Comparison of ENCODE assay signal across 8 mouse cellular contexts in the genomic region with DNA sequence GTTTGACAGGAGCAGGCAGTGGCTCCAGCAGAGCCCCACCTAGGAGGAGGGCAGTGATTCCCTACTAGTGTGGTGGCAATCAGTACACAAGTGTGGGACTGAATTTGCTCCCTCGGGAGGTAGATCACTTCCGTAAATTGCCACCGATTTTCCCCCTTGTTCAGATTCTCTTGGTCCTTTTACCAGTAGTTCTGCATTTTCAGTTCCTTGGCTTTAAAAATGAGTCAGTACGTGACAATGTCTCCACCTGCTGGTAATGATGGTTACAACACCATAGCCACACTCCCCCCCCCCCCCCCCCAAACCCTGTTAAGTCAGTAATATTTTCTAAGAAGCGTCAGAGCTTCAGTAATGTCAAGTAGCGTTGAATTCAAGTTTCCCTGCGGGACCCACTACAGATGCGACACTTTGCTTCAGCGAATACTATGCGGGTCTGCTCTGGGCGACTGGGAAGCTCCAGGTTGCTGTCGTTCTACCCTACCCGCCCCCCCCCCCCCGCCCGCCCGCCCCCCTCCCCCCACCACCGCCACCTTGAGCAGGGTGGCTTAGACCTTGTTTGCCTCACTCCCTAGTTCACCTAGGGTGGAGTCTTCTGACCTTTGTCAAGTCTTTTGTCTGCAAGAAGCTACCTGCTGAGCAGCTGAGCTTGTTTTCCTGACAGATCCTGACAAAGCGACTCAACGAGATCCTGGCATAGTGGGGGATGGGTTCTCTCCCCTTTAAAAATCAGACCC. TPM values are rescaled to one million over a fixed set of nuclear protein-coding genes. Genes with fewer than 3 reads are reported as not detected.
DNase-seq lines count a peak whose midpoint lies in the region; ATAC-seq and TF ChIP-seq lines count a peak whose summit lies in the region.

No protein-coding gene starts in this region.

- no peaks in the 10 kb centered on the region for H3K9me3 ChIP-seq in CH12.LX (replicated peaks; ENCODE audit: low read length)
- no peaks in the 10 kb centered on the region for H3K9me3 ChIP-seq in embryonic facial prominence, embryonic 12.5 days
- H3K9me3 ChIP-seq in heart, embryonic 12.5 days (replicated peaks) = no peaks in the 10 kb centered on the region
- H3K9me3 ChIP-seq in kidney, embryonic 16.5 days (ENCODE audit: low read length) = no peaks in the 10 kb centered on the region
- no peaks in the 10 kb centered on the region for H3K9me3 ChIP-seq in limb, embryonic 15.5 days
- H3K9me3 ChIP-seq in midbrain, postnatal 0 days (ENCODE audit: low read length) = no peaks in the 10 kb centered on the region

- H3K9ac ChIP-seq in CH12.LX (ENCODE audit: insufficient read depth, low read depth) = no peak overlapping the region
- peak overlapping the region; percentile 44 for H3K9ac ChIP-seq in embryonic facial prominence, embryonic 12.5 days
- peak overlapping the region; percentile 65 for H3K9ac ChIP-seq in heart, embryonic 12.5 days
- peak overlapping the region; percentile 70 for H3K9ac ChIP-seq in kidney, embryonic 16.5 days (replicated peaks; ENCODE audit: low read length)
- H3K9ac ChIP-seq in limb, embryonic 15.5 days = peak overlapping the region; percentile 31; the same call in 1 of the 2 replicates
- peak overlapping the region; percentile 61 for H3K9ac ChIP-seq in midbrain, postnatal 0 days (replicated peaks; ENCODE audit: low read length, poor library complexity, severe bottlenecking)

- TF ChIP-seq RAD21 in CH12.LX (IDR thresholded peaks at IDR 0.05; ENCODE audit: low read depth, low read length) = peak; percentile 73

- peak overlapping the region; percentile 64 for H3K4me2 ChIP-seq in CH12.LX (ENCODE audit: insufficient read depth, low read depth, poor library complexity, severe bottlenecking)
- peak overlapping the region; percentile 59 for H3K4me2 ChIP-seq in embryonic facial prominence, embryonic 12.5 days (replicated peaks)
- H3K4me2 ChIP-seq in heart, embryonic 12.5 days = peak overlapping the region; percentile 80
- H3K4me2 ChIP-seq in kidney, embryonic 16.5 days (replicated peaks; ENCODE audit: low read depth, low read length) = peak overlapping the region; percentile 57
- H3K4me2 ChIP-seq in limb, embryonic 15.5 days = peak overlapping the region; percentile 47
- H3K4me2 ChIP-seq in midbrain, postnatal 0 days (ENCODE audit: low read depth, low read length, poor library complexity, severe bottlenecking) = peak overlapping the region; percentile 60

- peaks cover 4 to 10% of the 10 kb centered on the region in 2 experiments; a peak in 2 of 4 replicates for H3K4me1 ChIP-seq in CH12.LX (ENCODE audit: control insufficient read depth in 1 of 2, insufficient read depth in 2 of 2)
- H3K4me1 ChIP-seq in embryonic facial prominence, embryonic 12.5 days = peaks cover 5% of the 10 kb centered on the region; the same call in 1 of the 2 replicates
- peaks cover 6% of the 10 kb centered on the region; the same call in 1 of the 2 replicates for H3K4me1 ChIP-seq in heart, embryonic 12.5 days (replicated peaks)
- peaks cover 6% of the 10 kb centered on the region; the same call in 1 of the 2 replicates for H3K4me1 ChIP-seq in kidney, embryonic 16.5 days (ENCODE audit: insufficient read depth, low read length)
- peaks cover 2% of the 10 kb centered on the region; the same call in 1 of the 2 replicates for H3K4me1 ChIP-seq in limb, embryonic 15.5 days
- no peaks in the 10 kb centered on the region for H3K4me1 ChIP-seq in midbrain, postnatal 0 days (ENCODE audit: insufficient read depth, low read length)

- DNase-seq in CH12.LX (ENCODE audit: extremely low read depth) = peak; percentile 83
- DNase-seq in adrenal gland, postnatal 36 days = peak; percentile 42 to 53
- DNase-seq in midbrain, postnatal 0 days (ENCODE audit: low spot score) = peak; percentile 77
- peak; percentile 87 for DNase-seq in splenic B cell, adult 2 months (ENCODE audit: low read depth, low spot score)

- peak; percentile 54; the same call in 1 of the 2 replicates for TF ChIP-seq EP300 in CH12.LX (IDR thresholded peaks at IDR 0.05; ENCODE audit: low read length)

- H3K36me3 ChIP-seq in CH12.LX (replicated peaks in 1 of 2; ENCODE audit: control insufficient read depth in 1 of 2, insufficient read depth in 1 of 2, low read length in 1 of 2) = no peaks in the 10 kb centered on the region
- no peaks in the 10 kb centered on the region for H3K36me3 ChIP-seq in embryonic facial prominence, embryonic 12.5 days
- no peaks in the 10 kb centered on the region for H3K36me3 ChIP-seq in heart, embryonic 12.5 days
- no peaks in the 10 kb centered on the region for H3K36me3 ChIP-seq in kidney, embryonic 16.5 days (ENCODE audit: insufficient read depth, low read length)
- no peaks in the 10 kb centered on the region for H3K36me3 ChIP-seq in limb, embryonic 15.5 days
- no peaks in the 10 kb centered on the region for H3K36me3 ChIP-seq in midbrain, postnatal 0 days (ENCODE audit: insufficient read depth, low read length)
- H3K36me3 ChIP-seq in splenic B cell, adult 2 months (ENCODE audit: control insufficient read depth, insufficient read depth, low read length, poor library complexity, severe bottlenecking) = no peaks in the 10 kb centered on the region

- WGBS in embryonic facial prominence, embryonic 12.5 days = under 1% methylated on average over 13 of the region's 19 CpGs
- WGBS in heart, embryonic 12.5 days = under 1% methylated on average over 17 of the region's 19 CpGs
- WGBS in kidney, embryonic 16.5 days = 3% methylated on average over 13 of the region's 19 CpGs
- 1% methylated on average over 14 of the region's 19 CpGs for WGBS in limb, embryonic 15.5 days
- 1% methylated on average over 14 of the region's 19 CpGs for WGBS in midbrain, postnatal 0 days

- no peak overlapping the region for H3K27ac ChIP-seq in CH12.LX (ENCODE audit: insufficient read depth, low read depth)
- no peak overlapping the region for H3K27ac ChIP-seq in embryonic facial prominence, embryonic 12.5 days
- no peak overlapping the region for H3K27ac ChIP-seq in heart, embryonic 12.5 days (ENCODE audit: poor library complexity, severe bottlenecking)
- no peak overlapping the region for H3K27ac ChIP-seq in kidney, embryonic 16.5 days (ENCODE audit: low read length)
- H3K27ac ChIP-seq in limb, embryonic 15.5 days = no peak overlapping the region
- H3K27ac ChIP-seq in midbrain, postnatal 0 days (ENCODE audit: low read depth, low read length) = peak overlapping the region; percentile 66

- TF ChIP-seq POLR2A in CH12.LX (IDR thresholded peaks at IDR 0.05; ENCODE audit: low read depth, low read length) = no peak

- dilution Hi-C loops in CH12.LX (cut with MboI; ENCODE audit: extremely low pct_ligation_motif_present, extremely low pct_unique_long_range_greater_than_20kb, low sequenced_read_pairs) = no loop called here

- H3K4me3 ChIP-seq in CH12.LX (replicated peaks in 1 of 3; ENCODE audit: low read depth in 2 of 3, low read length in 2 of 3, poor library complexity in 1 of 3) = peak overlapping the region in 2 of 3 experiments; percentile 23 to 35
- H3K4me3 ChIP-seq in embryonic facial prominence, embryonic 12.5 days = peak overlapping the region; percentile 43
- peak overlapping the region; percentile 52 for H3K4me3 ChIP-seq in heart, embryonic 12.5 days
- H3K4me3 ChIP-seq in kidney, embryonic 16.5 days (ENCODE audit: low read length) = peak overlapping the region; percentile 41
- H3K4me3 ChIP-seq in limb, embryonic 15.5 days = peak overlapping the region; percentile 40
- peak overlapping the region; percentile 42 for H3K4me3 ChIP-seq in midbrain, postnatal 0 days (ENCODE audit: low read depth, low read length)

- in situ Hi-C loops in CH12.LX (cut with MboI; ENCODE audit: low pct_ligation_motif_present, low pct_unique_long_range_greater_than_20kb, low sequenced_read_pairs) = no loop called here

- peaks cover 13% of the 10 kb centered on the region for H3K27me3 ChIP-seq in CH12.LX (replicated peaks)
- no peaks in the 10 kb centered on the region for H3K27me3 ChIP-seq in embryonic facial prominence, embryonic 12.5 days
- H3K27me3 ChIP-seq in heart, embryonic 12.5 days (replicated peaks) = no peaks in the 10 kb centered on the region
- no peaks in the 10 kb centered on the region for H3K27me3 ChIP-seq in kidney, embryonic 16.5 days (ENCODE audit: insufficient read depth, low read length)
- H3K27me3 ChIP-seq in limb, embryonic 15.5 days = no peaks in the 10 kb centered on the region
- H3K27me3 ChIP-seq in midbrain, postnatal 0 days (ENCODE audit: insufficient read depth, low read length) = no peaks in the 10 kb centered on the region
- no peaks in the 10 kb centered on the region for H3K27me3 ChIP-seq in splenic B cell, adult 2 months (ENCODE audit: control insufficient read depth, insufficient read depth, low read length, poor library complexity, severe bottlenecking)

- H3K79me2 ChIP-seq in CH12.LX (replicated peaks; ENCODE audit: control insufficient read depth, extremely low read depth, insufficient read depth, poor library complexity, severe bottlenecking) = no peaks in the 10 kb centered on the region

- ATAC-seq in embryonic facial prominence, embryonic 12.5 days (ENCODE audit: insufficient number of reproducible peaks, insufficient read depth, low FRiP score, low TSS enrichment) = peak; percentile 79
- peak; percentile 59 for ATAC-seq in heart, embryonic 12.5 days (ENCODE audit: insufficient number of reproducible peaks, low FRiP score)
- peak; percentile 79 for ATAC-seq in kidney, embryonic 16.5 days (ENCODE audit: low FRiP score, low TSS enrichment)
- ATAC-seq in limb, embryonic 15.5 days (ENCODE audit: insufficient number of reproducible peaks, low FRiP score, low TSS enrichment, low read depth) = no peak
- peak; percentile 86 for ATAC-seq in midbrain, postnatal 0 days (ENCODE audit: low FRiP score)

- TF ChIP-seq CTCF in CH12.LX (conservative IDR thresholded peaks at IDR 0.05 in 1 of 2, IDR thresholded peaks at IDR 0.05 in 1 of 2; ENCODE audit: low read depth in 2 of 2, low read length in 2 of 2) = peak; percentile 21 to 71; a peak in 2 of 4 replicates
- TF ChIP-seq CTCF in midbrain, postnatal 0 days (IDR thresholded peaks at IDR 0.05) = peak; percentile 81

RNA-seq across cellular contexts. Expression of a gene that starts 13.4 kb away (rescaled TPM):
- total RNA-seq in CH12.LX (2012; rRNA removed) = not detected in 2 replicates
- not detected in 2 replicates for total RNA-seq in CH12.LX (2014; rRNA removed)
- not detected in 2 replicates for polyA plus RNA-seq in CH12.LX (2012; ENCODE audit: insufficient read length, low read depth)
- total RNA-seq in adrenal gland, postnatal 36 days (2021) = 1 to 10 TPM; 2.7 to 3.8 TPM
- polyA plus RNA-seq in embryonic facial prominence, embryonic 12.5 days (2016; fragmentation: Nextera tagmentation; extraction: Ambion mirVana) = 4.1 and 4.6 TPM in 2 replicates
- 0.64 and 1.5 TPM in 2 replicates for polyA plus RNA-seq in heart, embryonic 12.5 days (2016; fragmentation: Nextera tagmentation; extraction: Ambion mirVana)
- 2.1 and 3.6 TPM in 2 replicates for polyA plus RNA-seq in kidney, embryonic 16.5 days (2015; fragmentation: Nextera tagmentation; extraction: Ambion mirVana)
- 3.5 and 4.0 TPM in 2 replicates for polyA plus RNA-seq in limb, embryonic 15.5 days (2015; fragmentation: Nextera tagmentation; extraction: Ambion mirVana)
- total RNA-seq in midbrain, postnatal 0 days (2014; rRNA removed) = 1.2 and 2.9 TPM in 2 replicates
- 5.2 and 5.5 TPM in 2 replicates for polyA plus RNA-seq in midbrain, postnatal 0 days (2015; fragmentation: Nextera tagmentation; extraction: Ambion mirVana)

RNA-seq across cellular contexts. Expression of a gene that starts 18.8 kb away (rescaled TPM):
- total RNA-seq in CH12.LX (2012; rRNA removed) = not detected in 2 replicates
- total RNA-seq in CH12.LX (2014; rRNA removed) = not detected in 2 replicates
- 0.72 TPM in 1 of 2 replicates, not detected in the other for polyA plus RNA-seq in CH12.LX (2012; ENCODE audit: insufficient read length, low read depth)
- total RNA-seq in adrenal gland, postnatal 36 days (2021) = not detected
- polyA plus RNA-seq in embryonic facial prominence, embryonic 12.5 days (2016; fragmentation: Nextera tagmentation; extraction: Ambion mirVana) = not detected in 2 replicates
- not detected in 2 replicates for polyA plus RNA-seq in heart, embryonic 12.5 days (2016; fragmentation: Nextera tagmentation; extraction: Ambion mirVana)
- polyA plus RNA-seq in kidney, embryonic 16.5 days (2015; fragmentation: Nextera tagmentation; extraction: Ambion mirVana) = not detected in 2 replicates
- not detected in 2 replicates for polyA plus RNA-seq in limb, embryonic 15.5 days (2015; fragmentation: Nextera tagmentation; extraction: Ambion mirVana)
- not detected in 2 replicates for total RNA-seq in midbrain, postnatal 0 days (2014; rRNA removed)
- polyA plus RNA-seq in midbrain, postnatal 0 days (2015; fragmentation: Nextera tagmentation; extraction: Ambion mirVana) = not detected in 2 replicates

RNA-seq across cellular contexts. Expression of a gene that starts 30.7 kb away (rescaled TPM):
- total RNA-seq in CH12.LX (2012; rRNA removed) (2.0 and 2.4 TPM in 2 replicates), CH12.LX (2014; rRNA removed) (4.1 and 4.5 TPM in 2 replicates)
- 1.9 and 2.0 TPM in 2 replicates for polyA plus RNA-seq in CH12.LX (2012; ENCODE audit: insufficient read length, low read depth)
- total RNA-seq in adrenal gland, postnatal 36 days (2021) = 1 to 10 TPM; 2.3 to 4.2 TPM
- 9.2 and 9.6 TPM in 2 replicates for polyA plus RNA-seq in embryonic facial prominence, embryonic 12.5 days (2016; fragmentation: Nextera tagmentation; extraction: Ambion mirVana)
- 3.6 and 4.3 TPM in 2 replicates for polyA plus RNA-seq in heart, embryonic 12.5 days (2016; fragmentation: Nextera tagmentation; extraction: Ambion mirVana)
- polyA plus RNA-seq in kidney, embryonic 16.5 days (2015; fragmentation: Nextera tagmentation; extraction: Ambion mirVana) = 8.7 and 9.4 TPM in 2 replicates
- 7.2 and 8.2 TPM in 2 replicates for polyA plus RNA-seq in limb, embryonic 15.5 days (2015; fragmentation: Nextera tagmentation; extraction: Ambion mirVana)
- 9.5 TPM in 2 replicates for total RNA-seq in midbrain, postnatal 0 days (2014; rRNA removed)
- 8.6 and 8.9 TPM in 2 replicates for polyA plus RNA-seq in midbrain, postnatal 0 days (2015; fragmentation: Nextera tagmentation; extraction: Ambion mirVana)
